Comparison of ENCODE assay signal across 8 mouse cellular contexts in genomic region chr11:5444234-5444598, GRCm38 (mm10). TPM values are rescaled to one million over a fixed set of nuclear protein-coding genes. Genes with fewer than 3 reads are reported as not detected.
A peak's percentile ranks its signal among the peaks of the same experiment; 100 is the strongest.
DNase-seq lines count a peak whose midpoint lies in the region; ATAC-seq and TF ChIP-seq lines count a peak whose summit lies in the region.

No protein-coding gene starts in this region.

- H3K9ac ChIP-seq in kidney, embryonic 15.5 days = peak overlapping the region; percentile 92
- peak overlapping the region; percentile 73 for H3K9ac ChIP-seq in liver, postnatal 0 days (replicated peaks)

- H3K27me3 ChIP-seq in megakaryocyte, embryonic 14.5 days (replicated peaks) = peaks cover 34% of the 10 kb centered on the region
- no peaks in the 10 kb centered on the region for H3K27me3 ChIP-seq in kidney, embryonic 15.5 days
- 0 out of 2 replicates have a peak, but pooled peaks cover 4% of the 10 kb centered on the region for H3K27me3 ChIP-seq in liver, postnatal 0 days (ENCODE audit: insufficient read depth, low read length)

- no peaks in the 10 kb centered on the region for H3K36me3 ChIP-seq in megakaryocyte, embryonic 14.5 days (replicated peaks; ENCODE audit: low read length)
- no peaks in the 10 kb centered on the region for H3K36me3 ChIP-seq in kidney, embryonic 15.5 days
- H3K36me3 ChIP-seq in liver, postnatal 0 days (replicated peaks; ENCODE audit: insufficient read depth, low read length) = no peaks in the 10 kb centered on the region

- WGBS in kidney, embryonic 15.5 days = under 1% methylated on average over 55 of the region's 57 CpGs
- WGBS in liver, postnatal 0 days (ENCODE audit: insufficient replicate concordance) = 2% methylated on average over 37 of the region's 57 CpGs

- peaks cover 20% of the 10 kb centered on the region for H3K4me1 ChIP-seq in megakaryocyte, embryonic 14.5 days
- H3K4me1 ChIP-seq in kidney, embryonic 15.5 days = peaks cover 31% of the 10 kb centered on the region
- H3K4me1 ChIP-seq in liver, postnatal 0 days (ENCODE audit: insufficient read depth) = peaks cover 21% of the 10 kb centered on the region

- TF ChIP-seq EP300 in liver, postnatal 0 days (IDR thresholded peaks at IDR 0.05; ENCODE audit: low read depth) = no peak

- peak overlapping the region; percentile 84 for H3K27ac ChIP-seq in kidney, embryonic 15.5 days
- H3K27ac ChIP-seq in liver, postnatal 0 days (ENCODE audit: low read depth) = peak overlapping the region; percentile 88

- peaks cover 7% of the 10 kb centered on the region; the same call in 1 of the 2 replicates for H3K9me3 ChIP-seq in megakaryocyte, embryonic 14.5 days
- H3K9me3 ChIP-seq in kidney, embryonic 15.5 days (replicated peaks) = no peaks in the 10 kb centered on the region
- no peaks in the 10 kb centered on the region for H3K9me3 ChIP-seq in liver, postnatal 0 days (ENCODE audit: low read length)

- DNase-seq in cerebellum, postnatal 25 days = peak; percentile 56 to 62
- DNase-seq in gastrocnemius, postnatal 4 days (ENCODE audit: low spot score in 2 of 2) = peak; percentile 28 to 49
- peak; percentile 54 for DNase-seq in liver, postnatal 0 days
- DNase-seq in ovary, postnatal 36 days (ENCODE audit: low spot score) = peak; percentile 63
- DNase-seq in urinary bladder, adult 18-20 months (ENCODE audit: low spot score in 2 of 2) = peak; percentile 6 to 39

- TF ChIP-seq CTCF in liver, postnatal 0 days (IDR thresholded peaks at IDR 0.05; ENCODE audit: low read depth) = no peak

- no peak for ATAC-seq in megakaryocyte, adult 5-6 weeks (ENCODE audit: poor library complexity, severe bottlenecking)
- ATAC-seq in kidney, embryonic 15.5 days (replicated peaks; ENCODE audit: low FRiP score) = peak; percentile 79
- ATAC-seq in liver, postnatal 0 days = no peak; the same call in 1 of the 2 replicates

- H3K4me3 ChIP-seq in megakaryocyte, embryonic 14.5 days (replicated peaks) = peak overlapping the region; percentile 96
- peak overlapping the region; percentile 90 for H3K4me3 ChIP-seq in kidney, embryonic 15.5 days (replicated peaks)
- H3K4me3 ChIP-seq in liver, postnatal 0 days (ENCODE audit: low read depth, low read length) = peak overlapping the region; percentile 77

- H3K4me2 ChIP-seq in kidney, embryonic 15.5 days = peak overlapping the region; percentile 89
- H3K4me2 ChIP-seq in liver, postnatal 0 days (ENCODE audit: low read depth, low read length) = peak overlapping the region; percentile 99

RNA-seq across cellular contexts. Expression of gene Znrf3, which starts 0.4 kb away (rescaled TPM):
- 0.30 TPM in 1 of 2 replicates, not detected in the other for polyA plus RNA-seq in megakaryocyte, embryonic 14.5 days (2012; ENCODE audit: insufficient read depth, low replicate concordance)
- total RNA-seq in megakaryocyte, adult 5-6 weeks (2015) = 0.68 and 2.2 TPM in 2 replicates
- 0.57 and 0.70 TPM in 2 replicates for total RNA-seq in megakaryocyte, adult 5-6 weeks (2017)
- 10 to 100 TPM; 21.4 to 22.6 TPM for total RNA-seq in gastrocnemius, postnatal 4 days (2021)
- polyA plus RNA-seq in kidney, embryonic 15.5 days (2015; fragmentation: Nextera tagmentation; extraction: Ambion mirVana) = 17.5 and 18.2 TPM in 2 replicates
- polyA plus RNA-seq in liver, postnatal 0 days (2015; fragmentation: Nextera tagmentation; extraction: Ambion mirVana) = 3.9 and 4.5 TPM in 2 replicates
